Mouse (Mus musculus): ENCODE results near the gene Sesn2. TPM values are rescaled to one million over a fixed set of nuclear protein-coding genes. Genes with fewer than 3 reads are reported as not detected.

Sesn2 gene
- total RNA-seq, 2 experiments from 2014 or later = 2.1 to 2.5 TPM

Other genes with a start within 250 kb of the Sesn2 start
- gene Gmeb1, start 248.9 kb downstream of the Sesn2 start, total RNA-seq (2021) = 1 to 10 TPM; 6.7 to 8.0 TPM
- 10 to 100 TPM; 34.4 to 37.3 TPM for gene Taf12, start 236.1 kb downstream of the Sesn2 start, total RNA-seq (2021)
- gene Rab42, start 207.1 kb downstream of the Sesn2 start, total RNA-seq (2021) = under 1 TPM in 1 of 2 experiments, not detected in 1; 0.31 TPM
- 10 to 100 TPM in 1 of 2 experiments, 1 to 10 TPM in 1; 9.9 to 11.4 TPM for gene Trnau1ap, start 181.0 kb downstream of the Sesn2 start, total RNA-seq (2021)
- gene Rcc1, start 156.9 kb downstream of the Sesn2 start, total RNA-seq (2021) = 1 to 10 TPM; 5.6 to 7.7 TPM
- gene Phactr4, start 88.0 kb downstream of the Sesn2 start, total RNA-seq (2021) = 10 to 100 TPM; 12.8 to 13.7 TPM
- gene Med18, start 46.6 kb downstream of the Sesn2 start, total RNA-seq (2021) = 1 to 10 TPM; 2.6 TPM
- gene Atpif1, start 23.2 kb upstream of the Sesn2 start, total RNA-seq (2021) = 10 to 100 TPM; 55.5 to 59.0 TPM
- 10 to 100 TPM; 53.7 to 63.2 TPM for gene Dnajc8, start 25.0 kb upstream of the Sesn2 start, total RNA-seq (2021)
- 1 to 10 TPM in 1 of 2 experiments, under 1 TPM in 1; 0.39 to 1.1 TPM for gene Ptafr, start 53.6 kb upstream of the Sesn2 start, total RNA-seq (2021)
- gene Eya3, start 128.5 kb upstream of the Sesn2 start, total RNA-seq (2021) = 10 to 100 TPM; 11.7 to 13.4 TPM
- gene Xkr8, start 222.0 kb upstream of the Sesn2 start, total RNA-seq (2021) = 1 to 10 TPM in 1 of 2 experiments, under 1 TPM in 1; 0.95 to 1.3 TPM
- 1 to 10 TPM in 1 of 2 experiments, under 1 TPM in 1; 0.48 to 1.2 TPM for gene Smpdl3b, start 246.8 kb upstream of the Sesn2 start, total RNA-seq (2021)